Mouse (Mus musculus): Measurements from ENCODE around the gene Abcc3.

Gene Abcc3

GRCm38 (mm10) chr11:94392672-94393109 is at the start of gene Abcc3:
TSS of gene Abcc3 (minus strand) at chr11:94392997.
- DNase-seq (ENCODE audit: low spot score in 2 of 2): peak; percentile 17 to 25

GRCm38 (mm10) chr11:94441752-94442151 is 49.0 kb upstream of the Abcc3 start:
- DNase-seq (ENCODE audit: low spot score in 2 of 2): no peak

- no peak for DNase-seq (ENCODE audit: low spot score in 2 of 2)
These were observed 48.3 kb upstream of the Abcc3 start for GRCm38 (mm10) chr11:94441122-94441521.

GRCm38 (mm10) chr11:94440421-94440820 is 47.6 kb upstream of the Abcc3 start:
- DNase-seq (ENCODE audit: low spot score in 2 of 2): no peak

- DNase-seq (ENCODE audit: low spot score in 2 of 2): no peak
These were observed 36.3 kb upstream of the Abcc3 start for GRCm38 (mm10) chr11:94429011-94429651.

GRCm38 (mm10) chr11:94428091-94428835 is 35.5 kb upstream of the Abcc3 start:
- DNase-seq (ENCODE audit: low spot score in 2 of 2): no peak

GRCm38 (mm10) chr11:94425656-94426055 is 32.9 kb upstream of the Abcc3 start:
- DNase-seq (ENCODE audit: low spot score in 2 of 2): no peak

GRCm38 (mm10) chr11:94425215-94425614 is 32.4 kb upstream of the Abcc3 start:
- no peak for DNase-seq (ENCODE audit: low spot score in 2 of 2)

- no peak for DNase-seq (ENCODE audit: low spot score in 2 of 2)
These were observed 31.6 kb upstream of the Abcc3 start for GRCm38 (mm10) chr11:94424380-94424779.

- DNase-seq (ENCODE audit: low spot score in 2 of 2): no peak
These were observed 31.1 kb upstream of the Abcc3 start for GRCm38 (mm10) chr11:94423855-94424254.

GRCm38 (mm10) chr11:94420991-94421390 is 28.2 kb upstream of the Abcc3 start:
- no peak for DNase-seq (ENCODE audit: low spot score in 2 of 2)

GRCm38 (mm10) chr11:94420325-94420724 is 27.5 kb upstream of the Abcc3 start:
- DNase-seq (ENCODE audit: low spot score in 2 of 2): no peak

GRCm38 (mm10) chr11:94419004-94419727 is 26.4 kb upstream of the Abcc3 start:
- DNase-seq (ENCODE audit: low spot score in 2 of 2): no peak

- DNase-seq (ENCODE audit: low spot score in 2 of 2): no peak
These were observed 21.2 kb upstream of the Abcc3 start for GRCm38 (mm10) chr11:94414042-94414441.

- DNase-seq (ENCODE audit: low spot score in 2 of 2): no peak
These were observed 20.7 kb upstream of the Abcc3 start for GRCm38 (mm10) chr11:94413516-94413915.

GRCm38 (mm10) chr11:94412998-94413469 is 20.2 kb upstream of the Abcc3 start:
- DNase-seq (ENCODE audit: low spot score in 2 of 2): no peak

- DNase-seq (ENCODE audit: low spot score in 2 of 2): no peak
These were observed 19.8 kb upstream of the Abcc3 start for GRCm38 (mm10) chr11:94412562-94412961.

GRCm38 (mm10) chr11:94407803-94408321 is 15.1 kb upstream of the Abcc3 start:
- no peak for DNase-seq (ENCODE audit: low spot score in 2 of 2)

- no peak for DNase-seq (ENCODE audit: low spot score in 2 of 2)
These were observed 12.6 kb upstream of the Abcc3 start for GRCm38 (mm10) chr11:94405348-94405747.

GRCm38 (mm10) chr11:94404641-94405260 is 12.0 kb upstream of the Abcc3 start:
- peak; percentile 54 to 68 for DNase-seq (ENCODE audit: low spot score in 2 of 2)

- DNase-seq (ENCODE audit: low spot score in 2 of 2): no peak
These were observed 11.4 kb upstream of the Abcc3 start for GRCm38 (mm10) chr11:94404178-94404577.

GRCm38 (mm10) chr11:94403757-94404156 is 11.0 kb upstream of the Abcc3 start:
- no peak for DNase-seq (ENCODE audit: low spot score in 2 of 2)

All from natural killer cell, adult 2 months (primary cell).